Mouse (Mus musculus) kidney, postnatal 36 days (tissue): ENCODE measurements around the gene Plxnb1.

ENCODE experiments used
- DNase-seq, 2 experiments: peaks; one replicate each; pipeline ENCODE4 v3.0.0; 2021 to 2022; ENCODE audit warnings: mixed read lengths in 2 of 2

The Plxnb1 gene

DNA sequence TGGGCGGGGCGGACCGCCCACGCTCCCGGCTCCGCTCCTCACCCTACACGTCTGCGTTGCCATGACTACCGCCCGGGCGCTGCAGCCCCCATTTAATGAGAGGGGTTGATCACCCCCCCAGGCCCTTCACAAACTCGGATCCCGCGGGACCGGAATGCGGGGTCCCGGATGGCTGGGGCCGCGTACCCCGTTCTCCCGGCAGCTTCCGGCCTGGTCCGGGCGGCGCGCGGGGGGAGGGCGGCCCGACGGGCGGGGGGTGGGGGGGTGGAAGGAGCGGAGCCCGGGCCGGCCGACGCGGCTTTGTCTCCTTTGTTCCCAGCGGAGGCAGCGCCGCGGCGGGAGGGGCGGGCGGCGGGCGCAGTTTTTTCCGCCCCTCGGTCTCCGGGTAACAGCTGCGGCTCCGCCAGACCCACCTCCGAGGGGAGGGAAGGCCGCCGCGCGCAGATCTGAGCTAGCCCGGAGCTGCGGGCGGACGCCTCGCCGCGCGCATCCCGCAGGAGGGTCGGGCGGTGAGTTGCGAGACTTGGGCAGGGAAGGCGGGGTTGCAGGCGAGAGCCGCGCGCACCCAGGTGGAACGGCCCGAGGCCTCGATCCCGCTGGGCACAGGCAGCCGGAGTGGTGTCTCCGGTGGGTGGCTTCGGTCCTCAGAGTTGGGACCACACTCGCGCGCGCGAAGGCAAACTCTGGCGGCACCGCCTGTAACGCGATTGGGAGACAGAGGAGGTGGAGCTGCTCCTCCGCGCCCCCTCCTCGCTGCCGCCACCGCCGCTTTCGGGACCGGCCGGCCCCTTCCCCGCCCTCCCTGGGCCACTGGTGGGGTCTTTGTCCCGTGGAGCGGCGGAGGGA lies at the start of gene Plxnb1:
Gene Plxnb1, plus strand, starts transcription at position 253 of the 846 bp plus-strand sequence.
- peak; percentile 64 to 78 for DNase-seq

GRCm38 (mm10) chr9:109046306-109046705 lies 48.9 kb upstream of the Plxnb1 start:
- peak; percentile 51 to 77 for DNase-seq

DNA sequence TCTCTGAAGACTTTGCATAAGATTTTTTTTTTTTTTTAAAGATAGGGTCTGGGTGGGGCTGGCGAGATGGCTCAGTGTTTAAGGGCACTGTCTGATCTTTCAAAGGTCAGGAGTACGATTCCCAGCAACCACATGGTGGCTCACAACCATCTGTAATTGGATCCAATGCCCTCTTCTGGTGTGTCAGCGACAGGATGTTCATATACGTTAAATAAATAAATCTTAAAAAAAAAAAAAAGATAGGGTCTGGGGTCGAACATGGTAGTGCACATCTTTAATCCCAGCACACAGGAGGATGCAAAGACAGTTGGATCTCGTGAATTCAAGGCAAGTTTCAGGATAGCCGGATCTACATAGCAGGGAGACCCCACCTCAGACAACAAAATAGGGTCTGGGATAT lies 45.9 kb upstream of the Plxnb1 start:
- DNase-seq = no peak

GRCm38 (mm10) chr9:109049996-109050673 lies 45.1 kb upstream of the Plxnb1 start:
- no peak for DNase-seq

GRCm38 (mm10) chr9:109050674-109050997 lies 44.6 kb upstream of the Plxnb1 start:
- DNase-seq = no peak

DNA sequence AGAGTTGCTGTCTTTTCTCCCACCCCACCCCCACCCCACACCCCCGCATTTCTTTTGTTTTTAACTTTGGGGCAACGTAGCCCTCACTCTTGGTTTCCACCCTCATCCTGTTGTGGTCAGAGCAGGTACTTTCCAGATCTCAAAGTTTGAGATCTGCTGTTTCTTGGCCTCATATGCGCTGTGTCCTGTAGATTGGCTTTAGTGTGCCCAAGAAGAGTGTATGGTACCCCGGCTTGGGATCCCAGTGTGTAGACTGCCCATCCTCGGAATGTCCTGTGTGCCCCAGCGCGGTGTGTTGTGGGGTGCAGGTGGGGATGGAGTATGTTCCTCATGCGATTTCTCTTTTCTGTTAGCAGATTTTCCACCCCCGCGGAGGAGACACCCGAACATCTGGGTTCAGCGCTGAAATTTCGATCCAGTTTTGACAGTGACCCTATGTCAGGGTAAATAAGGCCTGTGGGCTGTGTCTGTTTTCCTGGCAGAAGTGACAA lies 44.1 kb upstream of the Plxnb1 start:
- DNase-seq = no peak

DNA sequence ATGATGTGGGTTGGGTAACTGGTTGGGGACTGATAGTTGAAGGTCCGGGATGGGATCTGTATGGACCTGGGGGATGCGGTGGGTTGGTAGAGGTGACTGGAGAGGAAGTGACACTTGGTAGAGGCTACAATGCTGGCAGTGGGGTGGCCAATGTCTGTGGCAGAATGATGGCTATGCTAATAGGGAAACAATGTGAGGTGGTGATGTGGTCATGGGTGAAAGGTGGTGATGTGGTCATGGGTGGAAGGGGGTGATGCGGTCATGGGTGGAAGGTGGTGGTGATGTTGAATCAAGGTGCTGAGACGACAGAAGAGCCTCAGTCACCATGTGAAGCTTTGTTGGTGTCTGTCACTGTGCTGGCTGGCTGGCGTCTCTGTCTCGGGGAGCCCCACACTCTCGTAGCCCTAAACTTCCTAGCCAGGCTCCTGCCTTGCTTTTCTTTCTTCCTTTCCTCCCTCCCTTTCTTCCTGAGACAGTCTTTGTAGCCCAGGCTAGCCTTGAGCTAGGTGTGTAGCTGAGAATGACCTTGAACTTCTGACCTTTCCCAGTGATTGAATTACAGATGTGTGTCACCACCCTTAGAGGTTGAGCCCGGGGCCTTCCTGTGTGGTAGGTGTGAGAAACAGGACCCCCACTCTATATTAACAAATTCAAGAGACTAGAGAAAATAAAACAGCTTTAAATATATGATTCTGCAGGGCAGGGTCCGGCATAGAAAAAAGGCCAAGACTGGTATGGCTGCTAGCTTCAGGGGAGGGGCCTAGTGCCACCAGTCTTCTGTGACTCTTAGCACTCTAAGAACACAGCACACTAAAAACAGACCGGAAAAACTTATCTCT lies 43.3 kb upstream of the Plxnb1 start:
- no peak for DNase-seq

GRCm38 (mm10) chr9:109052490-109053260 lies 42.5 kb upstream of the Plxnb1 start:
- DNase-seq = no peak

- DNase-seq = peak in 1 of 2 experiments; percentile 0
Measured at GRCm38 (mm10) chr9:109053366-109053765, 41.8 kb upstream of the Plxnb1 start.

DNA sequence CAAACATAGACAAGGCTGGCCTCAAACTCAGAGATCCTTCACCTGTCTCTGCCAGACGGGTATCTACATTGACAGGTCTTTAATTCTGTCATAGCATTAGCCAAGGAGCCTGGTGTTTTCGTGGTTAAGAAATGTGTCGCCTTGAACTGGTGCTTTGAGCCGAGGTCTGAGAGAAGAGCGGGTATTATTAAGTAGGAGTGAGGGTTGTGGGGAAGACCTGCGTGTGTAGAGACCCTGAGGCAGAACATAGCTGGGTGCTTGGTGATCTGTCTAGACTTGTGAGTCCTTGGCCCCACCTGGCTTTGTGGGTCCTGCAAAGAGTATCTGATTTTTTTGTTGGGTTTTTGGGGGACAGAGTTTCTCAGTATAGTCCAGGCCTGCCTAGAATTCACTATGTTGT lies 41.3 kb upstream of the Plxnb1 start:
- DNase-seq = no peak

- DNase-seq = peak; percentile 79 to 85
Measured at GRCm38 (mm10) chr9:109054712-109055111, 40.5 kb upstream of the Plxnb1 start.

DNA sequence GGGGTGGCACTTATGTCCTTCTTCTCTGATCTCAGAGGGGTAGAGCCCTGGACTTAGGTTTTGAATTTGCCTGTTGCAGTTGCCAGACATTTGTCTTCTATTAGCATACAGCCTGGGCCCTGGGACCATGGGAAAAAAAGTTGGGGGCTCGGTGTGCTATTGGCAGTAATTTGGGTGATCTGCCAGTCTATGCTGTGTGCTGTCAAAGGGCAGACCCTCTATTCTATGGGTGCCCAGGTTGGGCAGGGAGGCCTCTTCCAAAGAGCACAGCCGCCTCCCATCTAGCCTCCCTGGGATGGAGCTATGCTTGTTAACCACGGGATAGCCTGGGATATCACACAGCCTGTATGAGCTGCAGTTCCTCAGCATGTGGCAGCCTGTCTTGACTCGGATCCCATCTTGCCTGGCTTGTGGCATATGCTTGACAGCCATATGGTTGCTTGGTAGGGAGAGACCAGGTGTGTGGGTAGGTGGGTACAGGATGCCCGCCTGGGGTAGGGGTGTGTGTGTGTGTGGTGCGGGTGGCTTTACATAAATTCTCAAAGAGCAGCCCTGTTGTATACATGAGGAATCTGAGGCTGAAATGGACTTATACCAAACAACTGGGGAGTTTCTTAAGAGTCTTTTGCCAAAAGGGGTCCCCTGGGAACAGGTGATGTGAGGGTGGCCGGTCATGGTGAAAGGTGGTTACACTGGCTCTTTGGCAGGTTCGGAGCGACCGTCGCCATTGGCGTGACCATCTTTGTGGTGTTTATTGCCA lies 39.7 kb upstream of the Plxnb1 start:
- peak in 1 of 2 experiments; percentile 10 for DNase-seq

DNA sequence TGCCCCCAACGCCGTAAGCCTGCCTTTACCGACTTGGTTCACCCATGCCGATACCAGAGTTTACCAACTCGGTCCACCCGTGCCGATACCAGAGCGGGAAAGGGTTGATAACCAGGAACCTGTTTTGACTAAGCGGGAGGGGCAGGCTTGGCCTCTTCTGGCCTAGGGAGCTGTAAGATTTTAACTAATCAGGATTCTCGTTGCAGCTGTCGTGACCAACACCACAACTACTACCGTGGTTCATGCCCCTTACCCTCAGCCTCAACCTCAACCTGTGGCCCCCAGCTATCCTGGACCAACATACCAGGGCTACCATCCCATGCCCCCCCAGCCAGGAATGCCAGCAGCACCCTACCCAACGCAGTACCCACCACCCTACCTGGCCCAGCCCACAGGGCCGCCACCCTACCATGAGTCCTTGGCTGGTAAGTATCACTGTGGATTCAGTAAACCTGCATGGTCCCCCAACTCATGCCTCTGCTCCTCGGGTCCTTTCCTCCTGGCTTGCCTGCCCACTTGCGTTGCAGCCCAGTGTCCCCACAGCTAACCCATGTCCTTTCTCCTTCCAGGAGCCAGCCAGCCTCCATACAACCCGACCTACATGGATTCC lies 39.0 kb upstream of the Plxnb1 start:
- peak in 1 of 2 experiments; percentile 1 for DNase-seq

DNA sequence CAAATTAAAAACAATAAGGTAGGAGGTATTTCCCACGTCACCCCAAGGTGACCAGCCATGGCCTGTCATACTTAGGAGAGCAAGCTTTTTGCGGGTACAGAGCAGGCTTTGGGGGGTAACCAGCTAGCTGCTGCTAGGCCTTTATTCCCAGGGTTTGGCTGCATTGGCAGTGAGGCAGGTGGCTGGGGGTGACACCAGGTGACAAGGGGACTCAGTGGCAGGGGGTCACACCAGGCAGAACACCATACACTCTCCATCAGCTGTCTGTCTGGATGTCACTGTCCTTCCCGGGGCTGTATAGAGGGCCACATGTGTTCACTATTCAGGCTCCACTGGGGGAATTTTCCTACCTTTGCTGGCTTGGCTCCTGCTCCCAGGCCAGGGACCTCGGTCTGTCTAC lies 38.3 kb upstream of the Plxnb1 start:
- DNase-seq = peak in 1 of 2 experiments; percentile 1

DNA sequence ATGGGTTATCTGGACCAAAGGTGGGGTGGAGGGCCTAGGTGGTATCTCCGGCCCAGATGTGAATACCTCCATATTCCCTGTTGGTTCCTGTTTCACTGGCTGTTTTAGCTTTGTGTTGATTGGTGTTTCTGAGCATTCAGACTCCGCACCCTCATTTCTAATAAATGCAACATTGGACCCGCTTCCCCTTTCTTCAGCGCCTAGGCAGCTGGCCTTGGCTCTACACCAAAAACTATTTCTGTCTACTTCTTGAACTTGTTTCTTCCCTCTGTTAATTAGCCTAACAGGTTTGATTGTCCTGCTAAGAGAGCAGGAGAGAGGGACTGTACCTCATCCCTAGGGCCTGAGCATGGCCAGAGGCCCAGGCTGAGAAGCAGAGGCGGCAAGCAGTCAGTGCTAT lies 37.6 kb upstream of the Plxnb1 start:
- DNase-seq = peak in 1 of 2 experiments; percentile 1

GRCm38 (mm10) chr9:109058006-109058765 lies 37.0 kb upstream of the Plxnb1 start:
- DNase-seq = peak in 1 of 2 experiments; percentile 19

- DNase-seq = peak; percentile 94 to 95
Measured at GRCm38 (mm10) chr9:109059136-109059903, 35.9 kb upstream of the Plxnb1 start, which contains the start of gene Trex1. Gene Trex1 (minus strand): TSS chr9:109059734.

DNA sequence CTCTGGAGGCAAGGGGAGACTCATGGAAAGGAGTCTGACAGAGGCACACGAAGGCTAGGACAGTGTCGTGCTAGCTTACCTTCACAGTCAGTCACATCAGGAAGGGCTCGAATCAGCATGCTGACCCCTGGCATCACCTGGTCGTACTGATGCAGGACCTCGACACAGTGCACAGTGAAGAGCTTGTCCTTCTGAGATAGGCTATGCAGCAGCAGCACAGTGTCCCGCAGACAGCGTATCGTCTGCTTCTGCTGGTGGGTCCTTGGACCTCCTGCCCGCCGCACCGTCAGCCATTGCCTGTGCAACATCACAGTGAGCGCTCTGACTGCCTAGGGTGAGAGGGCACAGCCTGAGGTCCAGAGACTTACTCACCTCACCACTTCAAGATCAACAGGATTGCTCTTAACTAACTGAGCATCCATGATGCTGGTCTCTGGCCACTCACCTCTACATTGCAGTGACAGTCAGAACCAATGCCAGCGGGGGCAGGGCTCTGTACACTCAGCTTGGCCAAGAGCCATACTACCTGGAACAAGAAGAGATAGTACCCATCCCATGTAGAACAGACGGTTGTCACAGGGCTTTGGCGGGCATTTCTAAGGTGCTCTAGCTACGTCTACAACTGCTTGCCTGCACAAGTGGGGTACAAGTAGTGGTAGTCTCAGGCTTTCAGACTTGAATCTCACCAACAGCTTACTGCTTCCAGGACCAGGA lies 34.8 kb upstream of the Plxnb1 start:
- DNase-seq = peak in 1 of 2 experiments; percentile 16

DNA sequence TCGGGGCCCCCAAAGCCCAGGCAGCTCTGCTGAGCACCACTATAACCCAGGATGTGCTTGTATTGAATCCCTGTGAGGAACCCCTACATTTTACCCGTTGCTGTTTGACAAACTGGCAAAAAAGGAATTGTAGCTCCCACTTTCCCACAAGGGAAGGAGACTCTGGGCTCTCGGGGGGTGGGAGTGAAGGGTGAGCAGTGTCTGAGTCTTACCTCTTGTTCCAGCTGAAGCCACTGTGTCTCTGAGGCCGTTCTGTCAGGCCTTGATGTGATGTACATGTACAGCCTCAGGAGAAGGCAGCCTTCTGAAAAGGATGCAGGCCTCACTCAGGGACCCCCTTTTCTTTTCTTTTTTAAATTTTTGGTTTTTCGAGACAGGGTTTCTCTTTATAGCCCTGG lies 34.3 kb upstream of the Plxnb1 start:
- no peak for DNase-seq
